Comparison of ENCODE assay signal across 12 mouse cellular contexts in the genomic region with DNA sequence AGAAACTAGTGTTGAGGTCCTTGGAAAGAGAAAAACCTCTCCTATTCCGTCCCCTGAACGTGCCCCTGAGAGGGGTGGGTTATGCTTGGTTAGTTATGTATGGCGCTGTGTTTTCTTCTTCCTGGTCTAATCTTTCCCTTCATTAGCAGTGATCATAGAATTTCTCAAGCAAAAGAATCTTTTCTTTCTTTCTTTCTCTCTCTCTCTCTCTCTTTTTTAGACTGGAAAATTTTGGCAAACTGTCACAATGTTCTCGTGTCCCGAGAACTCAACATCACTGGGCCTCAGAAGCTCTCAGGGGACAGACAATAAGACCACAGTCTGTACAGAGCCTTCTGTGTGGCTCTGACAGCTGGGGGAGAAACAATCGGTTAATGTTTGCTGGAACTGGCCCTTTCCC. TPM values are rescaled to one million over a fixed set of nuclear protein-coding genes. Genes with fewer than 3 reads are reported as not detected.
DNase-seq lines count a peak whose midpoint lies in the region; ATAC-seq and TF ChIP-seq lines count a peak whose summit lies in the region.
"Had no signal": no experiment of that assay in that cellular context is flagged by ENCODE, and none has a peak within 500 bp of the region (broad histone marks: within the 10 kb centered on the region; RNA-seq: fewer than 3 reads in every experiment).

No protein-coding gene starts in this region.

- no peak overlapping the region for H3K9ac ChIP-seq in heart, postnatal 0 days (replicated peaks; ENCODE audit: low read depth, low read length)
- H3K9ac ChIP-seq in hindbrain, embryonic 14.5 days: no peak overlapping the region
- no peak overlapping the region for H3K9ac ChIP-seq in intestine, embryonic 16.5 days (ENCODE audit: low read depth, low read length)
- H3K9ac ChIP-seq: heart, embryonic 13.5 days; lung, embryonic 14.5 days had no signal

- WGBS in heart, postnatal 0 days: 64% methylated on average over 6 of the region's 6 CpGs
- WGBS in hindbrain, embryonic 14.5 days: 16% methylated on average over 6 of the region's 6 CpGs
- WGBS in intestine, embryonic 16.5 days: 53% methylated on average over 6 of the region's 6 CpGs

- no peaks in the 10 kb centered on the region for H3K9me3 ChIP-seq in heart, postnatal 0 days (replicated peaks; ENCODE audit: control insufficient read depth, low read length)
- no peaks in the 10 kb centered on the region for H3K9me3 ChIP-seq in hindbrain, embryonic 14.5 days (ENCODE audit: control insufficient read depth, low read length)
- no peaks in the 10 kb centered on the region for H3K9me3 ChIP-seq in intestine, embryonic 16.5 days (ENCODE audit: control insufficient read depth, low read length)
- H3K9me3 ChIP-seq: heart, embryonic 13.5 days had no signal

- peak overlapping the region; percentile 17; the same call in 1 of the 2 replicates for H3K27ac ChIP-seq in heart, postnatal 0 days (ENCODE audit: low read depth)
- 0 out of 2 replicates have a peak overlapping the region, but pooled peaks have one; percentile 51 for H3K27ac ChIP-seq in hindbrain, embryonic 14.5 days
- no peak overlapping the region for H3K27ac ChIP-seq in intestine, embryonic 16.5 days (ENCODE audit: low read length)
- H3K27ac ChIP-seq: heart, embryonic 13.5 days; kidney, postnatal 0 days had no signal

- H3K4me2 ChIP-seq in heart, postnatal 0 days (ENCODE audit: low read depth, low read length): no peak overlapping the region
- H3K4me2 ChIP-seq in hindbrain, embryonic 14.5 days (replicated peaks): no peak overlapping the region
- no peak overlapping the region for H3K4me2 ChIP-seq in intestine, embryonic 16.5 days (ENCODE audit: low read depth, low read length)
- H3K4me2 ChIP-seq: heart, embryonic 13.5 days; lung, embryonic 14.5 days had no signal

- DNase-seq in heart, postnatal 0 days (ENCODE audit: low spot score): no peak
- no peak for DNase-seq in heart, postnatal 4 days
- DNase-seq in A20 (ENCODE audit: low read depth, low spot score): peak; percentile 4
- DNase-seq in brain, embryonic 14.5 days (ENCODE audit: low read depth): peak; percentile 81
- DNase-seq in hindbrain, embryonic 14.5 days (ENCODE audit: low spot score): no peak
- DNase-seq in B cell, adult 2 months: no peak
- DNase-seq: left cerebral cortex, postnatal 4 days; lung, embryonic 14.5 days had no signal

- no peaks in the 10 kb centered on the region for H3K36me3 ChIP-seq in heart, postnatal 0 days (replicated peaks; ENCODE audit: control insufficient read depth, insufficient read depth, low read length)
- H3K36me3 ChIP-seq in hindbrain, embryonic 14.5 days (replicated peaks; ENCODE audit: control insufficient read depth, insufficient read depth): no peaks in the 10 kb centered on the region
- no peaks in the 10 kb centered on the region for H3K36me3 ChIP-seq in intestine, embryonic 16.5 days (ENCODE audit: control insufficient read depth, insufficient read depth, low read length)
- H3K36me3 ChIP-seq: heart, embryonic 13.5 days had no signal

- no peak overlapping the region for H3K4me3 ChIP-seq in heart, postnatal 0 days (ENCODE audit: low read depth, low read length)
- no peak overlapping the region for H3K4me3 ChIP-seq in hindbrain, embryonic 14.5 days (replicated peaks; ENCODE audit: low read length)
- H3K4me3 ChIP-seq in intestine, embryonic 16.5 days (ENCODE audit: low read length): no peak overlapping the region
- H3K4me3 ChIP-seq: heart, embryonic 13.5 days had no signal

- ATAC-seq in heart, postnatal 0 days (ENCODE audit: insufficient read depth, low read depth): no peak
- ATAC-seq in hindbrain, embryonic 14.5 days (ENCODE audit: low FRiP score): no peak
- ATAC-seq in intestine, embryonic 16.5 days: no peak

- no peaks in the 10 kb centered on the region for H3K27me3 ChIP-seq in heart, postnatal 0 days (ENCODE audit: control insufficient read depth, insufficient read depth, low read length)
- H3K27me3 ChIP-seq in hindbrain, embryonic 14.5 days (ENCODE audit: control insufficient read depth, insufficient read depth, low read length): peaks cover 22% of the 10 kb centered on the region
- no peaks in the 10 kb centered on the region for H3K27me3 ChIP-seq in intestine, embryonic 16.5 days (replicated peaks; ENCODE audit: control insufficient read depth, insufficient read depth, low read length)
- H3K27me3 ChIP-seq: heart, embryonic 13.5 days had no signal

- TF ChIP-seq CTCF in heart, postnatal 0 days (IDR thresholded peaks at IDR 0.05; ENCODE audit: low read depth): no peak
- no peak for TF ChIP-seq CTCF in brain, embryonic 14.5 days (IDR thresholded peaks at IDR 0.05; ENCODE audit: borderline replicate concordance, extremely low read depth, insufficient read depth, insufficient read length)

- TF ChIP-seq EP300 in heart, postnatal 0 days (IDR thresholded peaks at IDR 0.05; ENCODE audit: low read depth): no peak

- TF ChIP-seq POLR2A in brain, embryonic 14.5 days (IDR thresholded peaks at IDR 0.05; ENCODE audit: borderline replicate concordance, extremely low read depth, insufficient read depth, insufficient read length, poor library complexity, severe bottlenecking): no peak

- no peaks in the 10 kb centered on the region for H3K4me1 ChIP-seq in heart, postnatal 0 days (ENCODE audit: control insufficient read depth, insufficient read depth)
- 0 out of 2 replicates have a peak, but pooled peaks cover 9% of the 10 kb centered on the region for H3K4me1 ChIP-seq in hindbrain, embryonic 14.5 days (replicated peaks; ENCODE audit: control insufficient read depth, insufficient read depth, low read length)
- H3K4me1 ChIP-seq in intestine, embryonic 16.5 days (ENCODE audit: control insufficient read depth, insufficient read depth, low read length): peaks cover 2% of the 10 kb centered on the region; the same call in 1 of the 2 replicates

RNA-seq across cellular contexts. Expression of a gene that starts 15.3 kb away (rescaled TPM):
- total RNA-seq in heart, postnatal 0 days (2014; rRNA removed; ENCODE audit: low replicate concordance): not detected in 2 replicates
- polyA plus RNA-seq in heart, postnatal 0 days (2015; fragmentation: Nextera tagmentation; extraction: Ambion mirVana): 0.04 and 0.08 TPM in 2 replicates
- under 1 TPM; 0.07 to 0.27 TPM for total RNA-seq in heart, postnatal 4 days (2021)
- 1.1 and 1.6 TPM in 2 replicates for polyA plus RNA-seq in brain, embryonic 14.5 days (2012; rRNA removed)
- polyA plus RNA-seq in hindbrain, embryonic 14.5 days (2014; fragmentation: Nextera tagmentation; extraction: Ambion mirVana): 1.3 and 1.4 TPM in 2 replicates
- 0.31 and 0.32 TPM in 2 replicates for polyA plus RNA-seq in intestine, embryonic 16.5 days (2015; fragmentation: Nextera tagmentation; extraction: Ambion mirVana)
- total RNA-seq: monocyte, adult 5-6 weeks had no signal

RNA-seq across cellular contexts. Expression of a gene that starts 15.5 kb away (rescaled TPM):
- not detected in 2 replicates for total RNA-seq in heart, postnatal 0 days (2014; rRNA removed; ENCODE audit: low replicate concordance)
- polyA plus RNA-seq in heart, postnatal 0 days (2015; fragmentation: Nextera tagmentation; extraction: Ambion mirVana): not detected in 2 replicates
- not detected for total RNA-seq in heart, postnatal 4 days (2021)
- not detected in 2 replicates for polyA plus RNA-seq in brain, embryonic 14.5 days (2012; rRNA removed)
- 0.36 TPM in 1 of 2 replicates, not detected in the other for polyA plus RNA-seq in hindbrain, embryonic 14.5 days (2014; fragmentation: Nextera tagmentation; extraction: Ambion mirVana)
- polyA plus RNA-seq in intestine, embryonic 16.5 days (2015; fragmentation: Nextera tagmentation; extraction: Ambion mirVana): not detected in 2 replicates
- total RNA-seq: monocyte, adult 5-6 weeks had no signal
- polyA plus RNA-seq: heart, embryonic 13.5 days; kidney, postnatal 0 days; lung, embryonic 14.5 days had no signal

RNA-seq across cellular contexts. Expression of a gene that starts 23.6 kb away (rescaled TPM):
- 47.1 and 55.8 TPM in 2 replicates for total RNA-seq in heart, postnatal 0 days (2014; rRNA removed; ENCODE audit: low replicate concordance)
- 10.3 and 11.5 TPM in 2 replicates for polyA plus RNA-seq in heart, postnatal 0 days (2015; fragmentation: Nextera tagmentation; extraction: Ambion mirVana)
- 10 to 100 TPM; 62.9 to 65.0 TPM for total RNA-seq in heart, postnatal 4 days (2021)
- polyA plus RNA-seq in brain, embryonic 14.5 days (2012; rRNA removed): 36.5 and 38.4 TPM in 2 replicates
- 21.6 and 23.7 TPM in 2 replicates for polyA plus RNA-seq in hindbrain, embryonic 14.5 days (2014; fragmentation: Nextera tagmentation; extraction: Ambion mirVana)
- 18.2 and 18.4 TPM in 2 replicates for polyA plus RNA-seq in intestine, embryonic 16.5 days (2015; fragmentation: Nextera tagmentation; extraction: Ambion mirVana)

RNA-seq across cellular contexts. Expression of a gene that starts 25.1 kb away (rescaled TPM):
- total RNA-seq in heart, postnatal 0 days (2014; rRNA removed; ENCODE audit: low replicate concordance): not detected in 2 replicates
- not detected in 2 replicates for polyA plus RNA-seq in heart, postnatal 0 days (2015; fragmentation: Nextera tagmentation; extraction: Ambion mirVana)
- not detected for total RNA-seq in heart, postnatal 4 days (2021)
- not detected in 2 replicates for polyA plus RNA-seq in brain, embryonic 14.5 days (2012; rRNA removed)
- not detected in 2 replicates for polyA plus RNA-seq in hindbrain, embryonic 14.5 days (2014; fragmentation: Nextera tagmentation; extraction: Ambion mirVana)
- polyA plus RNA-seq in intestine, embryonic 16.5 days (2015; fragmentation: Nextera tagmentation; extraction: Ambion mirVana): not detected in 2 replicates
- total RNA-seq: left cerebral cortex, postnatal 4 days; monocyte, adult 5-6 weeks had no signal
- polyA plus RNA-seq: heart, embryonic 13.5 days; kidney, postnatal 0 days; lung, embryonic 14.5 days had no signal

RNA-seq across cellular contexts. Expression of a gene that starts 38.4 kb away (rescaled TPM):
- 1.4 and 2.9 TPM in 2 replicates for total RNA-seq in heart, postnatal 0 days (2014; rRNA removed; ENCODE audit: low replicate concordance)
- polyA plus RNA-seq in heart, postnatal 0 days (2015; fragmentation: Nextera tagmentation; extraction: Ambion mirVana): 0.40 and 0.41 TPM in 2 replicates
- total RNA-seq in heart, postnatal 4 days (2021): 1 to 10 TPM in 1 of 2 experiments, under 1 TPM in 1; 0.93 to 1.1 TPM
- 2.4 and 2.9 TPM in 2 replicates for polyA plus RNA-seq in brain, embryonic 14.5 days (2012; rRNA removed)
- 2.5 and 3.5 TPM in 2 replicates for polyA plus RNA-seq in hindbrain, embryonic 14.5 days (2014; fragmentation: Nextera tagmentation; extraction: Ambion mirVana)
- polyA plus RNA-seq in intestine, embryonic 16.5 days (2015; fragmentation: Nextera tagmentation; extraction: Ambion mirVana): 1.3 and 1.4 TPM in 2 replicates
- total RNA-seq: monocyte, adult 5-6 weeks had no signal

Comparison
In these comparisons a context has a peak if more than half of its experiments do, and no peak if none do; other contexts are left out.
1. DNase-seq: peak in A20 (single experiment) and brain, embryonic 14.5 days (single experiment); none in heart, postnatal 0 days (single experiment), heart, postnatal 4 days (single experiment), hindbrain, embryonic 14.5 days (single experiment) and B cell, adult 2 months (0 of 2).